Mouse (Mus musculus) G1E-ER4 (cell line): ENCODE data around the gene Pxn. TPM values are rescaled to one million over a fixed set of nuclear protein-coding genes. Genes with fewer than 3 reads are reported as not detected.

Source experiments
- GATA1 ChIP-seq: IDR thresholded peaks from one replicate; pipeline ENCODE4 v1.8.0; 2012; ENCODE audit warnings: low read length, inconsistent platforms
- polyA plus RNA-seq: library from polyadenylated mRNA; stranded (reverse); fragments of >175 nt; gene quantifications from 2 replicates; pipeline ENCODE4 v1.2.3, GENCODE M21; 2012

Pxn gene
- polyA plus RNA-seq, 1 experiment, result 44.1 TPM

- no peak for TF ChIP-seq GATA1
Observed at GRCm38 (mm10) chr5:115514896-115515587, 8.6 kb downstream of the Pxn start.

- no peak for TF ChIP-seq GATA1
Observed at GRCm38 (mm10) chr5:115516081-115516907, 9.8 kb downstream of the Pxn start.

GRCm38 (mm10) chr5:115516908-115517307, 10.4 kb downstream of the Pxn start:
- TF ChIP-seq GATA1, result no peak

DNA sequence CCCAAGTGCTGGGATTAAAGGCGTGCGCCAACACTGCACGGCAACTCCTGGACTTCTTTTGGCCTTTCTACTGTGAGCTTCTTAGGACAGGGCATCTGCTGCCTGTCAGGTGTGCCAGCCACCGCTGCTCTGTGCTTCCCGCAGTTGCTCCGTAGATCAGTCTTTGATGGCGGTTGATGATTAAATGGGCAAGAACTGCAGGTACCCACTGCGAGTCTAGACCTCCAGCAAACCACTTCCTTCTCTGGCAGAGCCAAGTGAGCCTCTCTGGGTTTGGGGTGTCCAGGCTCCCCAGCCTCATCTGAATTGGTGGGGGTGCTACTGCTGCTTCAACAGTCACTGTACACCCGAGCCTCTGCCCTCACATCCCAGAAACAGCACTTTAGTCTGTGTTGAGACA, 11.0 kb downstream of the Pxn start:
- no peak for TF ChIP-seq GATA1

- TF ChIP-seq GATA1, result no peak
Observed at GRCm38 (mm10) chr5:115520325-115520869, 13.9 kb downstream of the Pxn start.

DNA sequence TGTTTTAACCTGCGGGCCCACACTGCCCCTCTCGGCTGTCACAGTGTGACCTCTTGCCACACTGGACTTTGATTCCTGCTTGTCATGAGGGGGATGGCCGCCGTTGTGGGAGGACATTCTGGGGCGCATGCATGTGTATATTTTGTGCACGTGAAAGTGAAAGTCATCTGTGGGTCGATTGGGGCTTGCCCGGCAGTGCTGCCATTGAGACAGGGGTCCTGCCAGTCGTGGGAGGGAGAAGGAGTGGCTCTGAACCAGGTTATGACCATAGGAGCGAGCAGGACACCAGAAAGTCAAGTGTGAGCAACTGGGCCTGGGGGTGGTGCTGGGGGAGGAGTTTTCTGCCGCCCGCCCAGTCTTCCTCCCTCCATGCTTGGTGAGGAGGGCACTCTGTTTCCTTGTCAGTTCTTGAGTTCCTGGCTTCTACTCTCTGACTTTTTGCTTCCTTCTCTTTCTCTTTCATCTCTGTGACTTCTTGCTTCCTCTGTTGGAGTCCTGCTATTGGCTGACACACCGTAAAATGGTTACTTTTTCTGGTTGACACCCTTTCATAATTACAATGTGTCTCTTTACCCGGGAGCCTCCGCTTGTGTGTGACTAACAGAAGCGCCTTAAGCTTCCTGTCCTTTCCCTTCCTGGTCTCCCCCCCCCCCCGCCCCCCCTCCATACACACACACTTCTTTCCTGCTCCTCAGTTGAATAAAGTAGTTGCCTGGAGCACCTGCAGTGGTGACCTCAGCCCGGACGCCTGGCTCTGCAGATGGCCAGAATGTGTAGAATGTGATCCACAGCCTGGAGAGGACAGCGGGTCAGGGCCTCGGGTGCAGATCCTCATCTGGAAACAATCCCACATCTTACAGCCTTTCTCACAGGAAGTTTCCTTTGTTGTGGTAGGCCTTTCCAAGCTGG, 15.3 kb downstream of the Pxn start:
- no peak for TF ChIP-seq GATA1

GRCm38 (mm10) chr5:115522531-115522930, 16.1 kb downstream of the Pxn start:
- TF ChIP-seq GATA1, result no peak

DNA sequence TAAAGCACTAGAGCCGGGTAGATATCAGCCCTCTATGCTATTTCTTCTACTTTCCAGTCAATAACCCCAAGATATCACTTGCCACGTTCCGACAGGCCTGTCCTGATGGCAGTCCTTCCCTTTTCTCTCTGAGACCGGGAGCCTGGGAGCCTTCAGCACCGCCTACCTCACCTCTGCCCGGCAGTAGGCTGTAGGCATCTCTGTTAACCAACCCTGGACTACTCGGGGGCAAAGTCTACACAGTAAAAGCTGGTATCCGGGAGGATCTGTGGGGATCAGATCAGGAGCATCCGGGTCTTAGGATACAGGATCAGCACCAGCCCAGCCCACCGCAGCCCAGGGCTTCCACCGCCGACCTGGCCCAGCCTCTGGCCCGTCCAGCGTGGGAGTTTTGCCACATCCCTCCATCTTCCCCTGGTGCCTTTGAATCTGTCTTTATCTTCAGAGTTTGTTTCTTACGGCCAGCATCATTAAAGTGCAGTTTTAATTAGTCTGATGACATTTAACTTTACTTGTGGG, 16.6 kb downstream of the Pxn start:
- no peak for TF ChIP-seq GATA1

DNA sequence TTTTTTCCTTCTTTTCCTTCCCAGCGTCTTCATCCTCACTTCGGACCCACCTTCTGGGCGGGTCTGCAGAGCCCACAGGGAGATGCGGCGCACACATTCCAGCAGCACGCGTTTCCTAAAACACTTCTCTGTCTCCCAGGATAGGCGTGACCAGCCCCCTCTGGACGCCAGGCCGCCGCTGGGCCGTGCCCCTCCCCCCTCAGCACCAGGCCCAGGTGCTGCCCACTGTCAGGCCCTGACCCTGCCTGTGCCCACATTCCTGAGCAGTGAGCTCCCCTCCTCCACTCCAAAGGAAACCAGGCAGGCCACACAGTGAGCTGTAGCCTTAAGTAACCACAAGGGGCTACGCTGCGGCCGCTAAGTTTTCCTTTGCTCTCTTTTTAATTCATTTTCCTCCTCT, 17.5 kb downstream of the Pxn start:
- no peak for TF ChIP-seq GATA1

DNA sequence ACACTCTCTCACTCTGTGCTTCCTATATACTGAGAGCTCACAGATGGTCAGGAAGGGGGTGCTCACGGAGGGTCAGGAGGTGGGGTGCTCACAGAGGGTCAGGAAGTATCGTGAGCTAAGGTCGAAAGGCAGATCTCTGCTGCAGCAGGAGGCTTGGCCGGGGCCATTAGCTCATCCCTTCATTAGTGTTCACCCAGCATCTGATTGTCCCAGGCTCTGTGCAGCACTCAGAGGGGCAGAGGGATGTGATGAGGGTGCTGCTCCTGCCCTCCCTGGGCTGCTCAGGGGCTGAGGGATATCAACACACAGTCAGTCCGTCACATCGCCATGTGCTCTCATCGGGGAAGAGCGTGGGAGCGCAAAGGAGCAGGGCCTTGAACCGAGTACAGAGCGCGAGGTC, 18.0 kb downstream of the Pxn start:
- no peak for TF ChIP-seq GATA1

GRCm38 (mm10) chr5:115525416-115525815, 18.9 kb downstream of the Pxn start:
- no peak for TF ChIP-seq GATA1

GRCm38 (mm10) chr5:115525943-115526342, 19.5 kb downstream of the Pxn start:
- TF ChIP-seq GATA1, result no peak

DNA sequence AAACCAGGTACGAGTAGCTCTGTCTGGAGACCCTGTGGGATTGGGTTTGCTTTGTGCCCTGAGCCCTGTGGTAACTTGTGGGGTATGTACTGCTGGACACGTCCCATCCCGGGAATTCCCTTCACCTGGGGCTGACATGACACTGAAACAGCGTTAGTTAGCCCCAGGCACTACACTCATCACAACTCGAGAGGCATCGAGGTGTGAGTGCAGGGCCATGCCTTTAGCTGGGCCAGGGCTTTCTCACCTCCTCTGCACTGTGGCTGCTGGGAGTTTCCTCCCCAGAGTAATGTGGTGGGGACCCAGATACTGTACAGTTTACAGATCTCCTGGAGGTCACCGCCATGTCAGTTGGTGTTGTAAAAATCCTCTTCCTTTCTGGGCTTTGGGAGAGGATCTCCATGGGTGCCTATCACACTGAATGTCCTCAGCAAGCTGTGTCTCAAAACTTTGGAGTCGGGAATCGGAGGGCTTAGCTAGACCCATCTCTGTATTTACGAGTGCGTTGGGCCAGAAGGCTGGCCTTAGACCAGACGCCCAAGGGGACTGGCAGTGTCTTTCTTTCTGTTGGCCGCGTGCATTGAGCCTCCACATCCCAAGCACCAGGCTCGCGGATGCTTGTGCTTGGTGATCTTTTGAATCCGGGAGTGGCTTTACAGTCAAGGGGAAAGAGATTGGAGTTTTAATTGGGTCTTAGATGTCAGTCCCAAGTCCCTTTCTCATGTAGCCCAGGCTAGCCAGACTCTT, 20.2 kb downstream of the Pxn start:
- no peak for TF ChIP-seq GATA1

GRCm38 (mm10) chr5:115528128-115528527, 21.7 kb downstream of the Pxn start:
- no peak for TF ChIP-seq GATA1

DNA sequence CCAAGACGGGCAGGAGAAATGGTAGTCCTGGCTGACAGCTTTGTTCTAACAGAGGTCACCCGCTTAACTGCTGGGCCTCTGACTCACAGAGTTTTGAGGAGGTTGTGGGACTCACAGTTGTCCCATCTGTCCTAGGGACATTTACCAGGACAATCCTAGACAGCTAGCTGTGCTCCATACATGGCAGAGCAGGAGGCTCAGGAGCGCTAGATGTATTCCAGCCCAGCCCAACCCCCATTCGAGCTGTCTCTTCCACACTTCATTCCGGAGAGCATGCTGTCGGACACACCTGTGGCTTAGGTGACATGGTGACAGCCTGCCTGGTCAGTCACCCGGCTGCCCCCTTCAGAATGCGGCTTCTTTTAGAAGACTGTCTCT, 22.9 kb downstream of the Pxn start:
- no peak for TF ChIP-seq GATA1
